Mouse (Mus musculus) left cerebral cortex, adult 9 months (tissue): ENCODE results near the gene Pear1.
A peak's percentile ranks its signal among the peaks of the same experiment; 100 is the strongest.

Source experiments
- DNase-seq, 2 experiments: peaks; one replicate each; pipeline ENCODE4 v3.0.0; 2022; ENCODE audit warnings: low spot score in 2 of 2

Gene Pear1

DNA sequence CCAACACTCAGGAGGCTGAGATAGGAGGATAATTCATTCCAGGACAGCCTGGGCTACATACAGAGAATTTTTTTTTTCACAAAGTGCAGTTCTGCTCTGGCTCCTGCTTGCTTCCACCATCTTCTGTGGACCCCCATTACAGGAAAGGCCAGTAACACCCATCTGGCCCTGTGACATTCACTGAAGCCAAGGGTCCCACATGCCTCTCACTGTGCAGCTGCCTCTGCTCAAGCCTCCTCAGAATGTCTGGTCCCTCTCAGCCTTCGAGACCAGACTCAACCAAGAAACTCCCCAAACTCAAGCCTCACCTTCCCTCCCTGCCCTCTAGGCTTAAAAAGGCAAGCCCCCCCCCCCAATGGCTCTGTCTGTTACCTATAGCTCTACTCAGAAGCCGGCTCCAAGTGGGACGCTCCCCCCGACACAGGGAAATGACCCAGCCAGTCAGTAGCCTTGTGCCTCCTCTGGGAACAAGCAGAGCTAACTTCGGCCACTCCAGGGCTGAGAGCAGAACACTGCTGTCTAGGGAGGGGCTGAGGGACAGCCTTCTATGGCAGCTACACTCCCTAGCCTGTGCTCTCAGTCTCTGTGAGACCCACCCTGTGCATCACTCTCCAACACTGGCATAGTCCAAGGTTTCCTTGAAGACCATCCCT is 58.3 kb downstream of the Pear1 start:
- DNase-seq = no peak

DNA sequence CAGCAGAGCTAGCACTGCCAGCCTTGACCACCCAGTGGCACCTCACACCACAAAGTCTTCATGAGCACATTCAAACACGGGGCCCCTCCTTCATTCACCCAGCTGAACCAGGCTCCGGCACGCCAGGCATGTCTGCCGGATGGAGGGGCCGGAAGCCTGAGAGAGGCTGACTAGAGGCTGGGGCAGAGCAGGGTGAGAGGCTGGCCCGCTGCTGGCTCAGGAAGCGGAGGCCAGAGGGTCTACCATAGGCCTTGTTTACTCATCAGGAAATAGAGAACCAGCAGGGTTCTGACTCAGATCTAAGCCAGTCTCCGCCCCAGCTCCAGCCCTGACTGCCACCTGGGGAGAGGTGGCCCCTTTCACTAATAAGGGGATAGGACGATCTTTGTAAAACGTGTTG is 59.0 kb downstream of the Pear1 start:
- DNase-seq = no peak

DNA sequence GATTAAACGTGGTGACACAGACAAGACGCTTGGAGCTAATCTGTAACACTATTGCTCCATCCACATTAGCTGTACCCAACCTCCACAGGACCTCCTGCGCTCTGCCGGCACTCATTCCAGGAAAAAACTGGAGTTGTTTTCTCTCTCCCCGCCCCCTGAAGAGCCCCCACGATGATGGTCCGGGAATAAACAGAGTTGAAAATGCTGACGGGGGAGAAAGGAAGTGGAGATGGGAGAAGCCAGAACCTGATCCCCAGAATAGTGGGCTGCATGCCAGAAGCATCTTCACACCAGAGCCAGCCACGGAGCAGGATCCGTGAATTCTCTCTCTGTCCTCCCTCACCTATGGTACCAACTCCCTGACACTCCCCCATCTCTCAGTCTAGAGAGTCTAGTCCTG is 59.6 kb downstream of the Pear1 start:
- no peak for DNase-seq

DNA sequence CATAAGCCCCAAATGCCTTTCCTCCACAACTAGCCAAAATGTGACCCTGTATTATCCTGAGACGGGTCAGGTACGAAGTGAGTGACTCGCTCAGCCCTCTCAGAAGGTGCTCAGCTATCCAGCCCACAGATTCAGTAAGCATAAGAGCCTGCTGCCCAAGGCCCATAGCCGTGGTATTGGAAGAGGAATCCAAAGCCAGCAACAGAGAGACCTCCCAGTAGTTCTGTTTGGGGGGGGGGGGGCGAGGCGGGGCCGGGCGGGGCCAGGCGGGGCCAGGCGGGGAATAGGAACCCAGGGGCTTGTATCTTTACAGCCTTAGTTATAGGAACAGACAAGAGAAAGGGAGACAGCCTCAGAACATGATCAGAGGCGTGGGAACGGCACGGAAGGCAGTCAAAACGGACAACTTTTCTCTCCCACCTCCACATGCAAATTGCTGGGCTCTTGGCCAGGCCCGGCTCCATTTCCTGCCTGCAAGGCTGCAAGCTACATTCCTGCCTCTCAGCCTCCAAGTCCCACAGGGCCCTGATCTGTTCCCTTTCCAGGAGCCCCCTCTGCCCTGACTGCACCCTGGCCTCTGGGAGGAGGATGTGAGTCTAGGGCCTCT is 60.3 kb downstream of the Pear1 start:
- DNase-seq = peak; percentile 32 to 85

DNA sequence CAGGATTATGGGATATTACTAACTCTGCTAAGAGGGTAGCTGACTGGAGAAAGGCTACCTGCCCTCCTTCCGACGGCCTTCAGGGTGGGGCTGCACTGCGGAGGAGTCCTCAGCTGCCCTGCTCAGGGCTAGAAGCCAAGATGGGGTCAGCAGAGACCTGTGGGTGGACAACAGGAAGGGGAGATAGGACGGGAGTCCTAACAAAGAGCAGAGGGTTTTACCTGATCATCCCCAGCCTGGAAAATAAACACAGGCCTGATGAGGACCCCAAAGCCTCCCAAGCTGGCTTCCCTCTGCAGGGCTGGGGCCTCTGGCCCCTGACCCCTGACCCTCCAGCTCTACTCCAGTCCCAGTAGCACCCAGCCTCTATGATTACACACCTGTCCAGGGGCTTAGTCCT is 60.9 kb downstream of the Pear1 start:
- DNase-seq = no peak

DNA sequence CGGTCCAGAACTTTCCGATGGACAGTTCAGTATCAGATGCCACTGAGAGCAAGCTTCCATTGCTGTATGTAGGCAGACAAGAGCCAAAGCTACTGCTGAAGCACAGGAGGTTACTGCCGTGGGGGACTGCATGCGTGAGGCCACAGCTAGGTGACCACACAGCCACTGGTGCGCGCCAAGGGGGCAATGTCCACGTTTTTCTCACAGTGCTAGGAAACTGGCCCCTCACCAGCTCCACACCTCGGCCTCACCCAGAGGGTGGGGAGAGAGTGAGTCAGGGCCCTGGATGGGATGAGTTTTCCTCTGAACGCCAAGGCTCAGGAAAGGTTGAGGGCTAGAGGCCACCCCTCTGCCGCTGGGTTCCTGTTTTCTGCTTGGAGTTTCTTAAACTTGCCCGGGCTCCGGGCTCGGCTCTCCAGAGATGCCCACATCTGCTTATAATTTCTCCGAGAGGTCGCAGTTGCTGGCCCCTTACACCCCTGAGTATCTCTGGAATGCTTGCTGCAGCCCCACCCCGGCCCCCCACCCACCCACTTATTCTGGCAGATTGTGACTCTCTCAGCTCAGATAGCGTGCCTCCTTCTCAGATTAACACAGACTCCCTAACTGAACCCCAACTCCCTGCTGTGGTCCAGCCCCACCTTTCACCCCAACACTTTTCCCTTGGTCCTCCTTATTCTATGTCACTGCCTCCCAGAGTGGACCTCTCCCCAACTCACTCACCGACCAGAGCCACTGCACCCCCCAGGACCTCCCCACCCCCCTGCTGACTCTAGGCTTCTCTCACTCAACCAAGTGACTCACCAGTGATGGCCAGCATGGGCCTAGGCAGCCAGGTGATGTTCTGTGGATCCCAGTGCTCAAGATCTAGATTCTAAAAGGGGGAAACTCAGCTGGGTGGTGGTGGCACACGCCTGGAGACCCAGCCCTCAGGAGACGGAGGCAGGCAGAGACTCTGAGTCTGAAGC is 62.4 kb downstream of the Pear1 start:
- no peak for DNase-seq

DNA sequence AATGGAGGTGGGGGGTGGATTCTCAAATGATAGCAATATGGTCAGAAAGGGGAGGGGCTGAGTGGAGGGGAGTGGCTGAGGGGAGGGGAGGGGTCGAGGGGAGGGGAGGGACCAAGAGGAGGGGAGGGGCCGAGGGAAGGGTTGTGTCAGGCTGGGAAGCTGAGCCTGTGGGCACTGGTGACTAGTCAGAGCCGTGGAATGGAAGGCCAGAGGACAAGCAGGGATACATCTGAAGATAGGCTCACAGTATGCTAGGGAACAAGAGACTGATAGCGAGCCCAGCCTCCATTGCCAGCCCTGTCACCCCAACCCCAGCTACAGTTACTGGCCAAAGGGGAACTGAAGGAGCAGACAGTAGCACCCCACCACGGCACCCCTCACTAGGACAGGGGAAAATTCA is 65.5 kb downstream of the Pear1 start:
- no peak for DNase-seq

DNA sequence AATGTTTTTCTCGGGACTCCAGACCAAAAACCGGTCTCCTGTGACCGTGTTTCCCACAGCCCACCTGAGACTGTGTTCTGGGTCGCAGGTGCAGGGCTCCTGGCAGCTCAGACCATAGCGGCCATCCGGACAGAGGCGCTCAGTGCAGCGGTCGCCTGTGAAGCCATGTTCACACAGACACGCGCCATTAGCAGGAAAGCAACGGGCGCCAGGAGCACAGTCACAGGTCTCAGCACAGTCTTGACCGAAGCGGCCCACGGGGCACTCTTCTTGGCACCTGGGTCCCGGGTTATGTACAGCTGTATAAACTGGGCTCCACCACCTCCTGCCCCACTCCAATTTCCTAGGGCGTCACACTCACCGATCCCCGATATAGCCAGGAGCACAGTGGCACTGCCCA is 67.6 kb downstream of the Pear1 start:
- no peak for DNase-seq

DNA sequence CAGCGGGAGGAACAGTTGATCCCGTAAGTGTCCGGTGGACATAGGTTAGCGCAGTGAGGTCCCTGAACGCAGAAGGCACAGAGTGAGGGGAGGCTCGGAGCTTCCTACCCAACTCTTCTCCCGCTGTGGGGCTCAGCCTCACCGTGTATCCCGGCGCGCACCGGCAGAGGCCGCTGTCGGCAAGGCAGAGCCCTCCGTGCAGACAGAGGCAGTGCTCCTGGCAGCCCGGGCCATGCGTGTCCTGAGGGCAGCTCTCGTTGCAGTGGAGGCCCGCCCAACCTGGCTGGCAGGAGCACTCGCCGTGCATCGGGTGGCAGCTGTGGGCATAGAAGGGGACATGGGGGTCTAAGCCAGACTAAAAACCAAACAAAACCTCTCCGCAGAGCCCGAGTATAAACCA is 68.1 kb downstream of the Pear1 start:
- peak in 1 of 2 experiments; percentile 85 for DNase-seq

DNA sequence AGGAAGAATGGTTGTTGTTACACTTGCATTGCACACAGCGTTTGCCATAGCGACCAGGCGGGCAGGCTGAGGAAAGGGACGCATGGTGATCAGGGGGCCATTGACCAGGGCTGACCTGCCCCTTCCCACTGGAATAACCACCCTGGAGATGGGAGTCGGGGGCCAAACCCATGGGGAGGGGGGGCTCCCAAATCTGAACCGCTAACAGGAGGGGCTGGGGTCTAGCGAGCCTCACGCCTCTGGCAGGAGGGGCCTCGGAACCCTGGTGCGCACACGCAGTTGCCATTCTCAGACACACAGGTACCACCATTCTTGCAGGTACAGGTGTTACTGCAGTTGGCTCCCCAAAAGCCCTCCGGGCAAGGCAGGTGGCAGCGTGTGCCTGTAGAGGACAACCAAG is 70.3 kb downstream of the Pear1 start:
- DNase-seq = no peak

DNA sequence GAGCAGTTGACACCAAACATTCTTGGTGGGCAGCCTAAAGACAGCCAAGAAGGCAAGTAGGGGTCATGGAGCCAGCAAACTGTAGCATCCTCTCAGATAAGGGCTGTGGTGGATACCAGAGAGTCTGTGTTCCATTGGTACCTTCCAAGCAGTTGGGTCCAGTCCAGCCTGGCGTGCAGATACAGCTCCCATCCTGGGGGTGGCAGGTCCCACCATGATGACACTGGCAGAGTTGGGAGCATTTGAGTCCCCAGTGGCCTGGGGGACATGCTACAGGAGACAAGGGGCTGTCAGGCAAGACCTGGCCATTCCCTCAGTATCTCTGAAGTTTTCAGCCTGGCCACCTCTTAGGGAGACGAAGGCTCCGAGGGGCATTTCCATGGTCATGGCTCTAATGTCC is 71.5 kb downstream of the Pear1 start:
- DNase-seq = no peak

DNA sequence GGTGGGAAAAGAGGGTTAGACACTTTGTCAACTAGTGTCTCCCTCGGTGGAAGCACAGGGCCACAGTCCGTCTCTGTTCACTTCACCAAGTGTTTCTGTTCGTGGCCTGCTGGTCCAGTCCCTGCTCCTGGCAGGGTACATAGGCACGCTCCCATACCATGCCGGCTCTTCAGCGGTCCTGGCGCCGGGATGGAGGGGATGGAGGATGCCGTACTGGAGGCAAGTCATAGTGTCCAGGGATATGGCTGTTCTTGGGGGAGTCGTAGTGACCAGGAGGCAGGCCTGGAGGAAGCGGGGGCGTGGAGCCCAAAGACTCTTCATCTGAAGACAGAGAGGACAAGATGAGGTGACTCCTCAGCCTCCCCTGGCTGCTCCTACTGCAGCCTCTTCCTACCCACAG is 74.1 kb downstream of the Pear1 start:
- no peak for DNase-seq

DNA sequence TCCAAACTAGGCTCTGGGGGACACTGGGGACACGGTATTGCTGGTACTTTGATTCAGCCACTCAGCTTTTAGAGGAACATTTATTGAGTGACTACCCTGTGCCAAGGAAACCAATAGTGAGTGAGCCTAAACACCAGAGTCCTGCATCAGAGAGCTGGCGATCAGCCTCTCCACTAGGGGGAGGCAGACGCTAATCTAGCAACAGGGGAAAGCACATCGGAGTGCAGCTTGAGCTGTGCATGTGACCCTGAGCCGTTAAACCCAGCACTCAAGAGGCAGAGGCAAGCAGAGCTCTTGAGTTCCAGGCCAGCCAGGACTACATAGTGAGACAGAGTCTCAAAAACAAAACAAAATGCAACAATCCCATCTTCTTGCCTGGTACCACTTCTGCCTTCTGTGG is 75.1 kb downstream of the Pear1 start:
- peak in 1 of 2 experiments; percentile 57 for DNase-seq

DNA sequence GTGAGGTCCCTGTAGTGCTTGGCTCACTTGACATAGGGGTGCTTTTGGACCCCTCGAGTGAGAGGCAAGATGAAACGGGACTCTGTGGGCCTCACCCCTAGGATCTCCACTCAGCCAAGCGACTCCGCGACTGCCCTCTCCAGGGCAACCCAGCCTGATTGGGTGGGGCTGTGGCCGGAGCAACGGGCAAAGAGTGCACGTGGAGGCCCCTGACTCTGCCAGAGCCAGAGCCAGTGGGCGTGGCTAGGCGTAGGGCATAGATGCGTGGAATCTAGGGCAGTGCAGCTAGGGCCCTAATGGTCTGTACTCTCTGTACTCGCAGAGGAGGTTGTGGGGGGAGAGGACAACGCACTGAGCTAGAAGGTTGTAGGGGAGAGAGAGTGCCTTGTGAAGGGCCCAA is 75.7 kb downstream of the Pear1 start, which contains the start of gene Lrrc71:
Lrrc71 (minus strand) TSS at position 195 of the 400 bp plus-strand sequence.
- no peak for DNase-seq

DNA sequence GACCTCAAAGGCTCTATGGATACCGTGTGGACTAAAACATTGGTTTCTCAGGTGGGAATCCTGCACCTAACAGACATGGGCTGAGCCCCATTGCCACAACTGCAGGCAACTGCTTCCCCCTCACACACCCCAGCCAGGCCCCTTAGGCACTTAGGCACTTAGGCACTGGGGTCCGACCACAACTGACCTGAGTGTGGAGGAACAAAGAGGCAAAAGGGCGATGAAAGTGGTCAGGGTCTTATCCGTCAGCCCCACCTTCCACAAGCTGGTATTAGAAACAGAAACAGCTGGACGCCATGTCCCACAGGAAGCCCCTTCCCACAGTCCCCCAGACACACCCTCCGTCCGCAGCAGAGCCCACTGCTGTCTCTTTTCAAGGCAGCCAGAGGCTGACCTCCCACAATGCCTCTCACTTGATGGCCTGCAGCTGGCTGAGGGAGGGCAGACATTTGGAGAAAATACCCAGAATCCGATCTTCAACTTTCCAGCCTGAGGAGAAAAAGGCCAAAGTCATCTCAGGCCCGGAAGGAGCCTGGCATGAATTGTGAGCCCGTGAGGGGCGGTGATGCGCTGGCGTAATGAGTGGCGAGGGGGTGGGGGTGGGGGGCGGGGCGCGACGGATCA is 79.0 kb downstream of the Pear1 start:
- DNase-seq = no peak

DNA sequence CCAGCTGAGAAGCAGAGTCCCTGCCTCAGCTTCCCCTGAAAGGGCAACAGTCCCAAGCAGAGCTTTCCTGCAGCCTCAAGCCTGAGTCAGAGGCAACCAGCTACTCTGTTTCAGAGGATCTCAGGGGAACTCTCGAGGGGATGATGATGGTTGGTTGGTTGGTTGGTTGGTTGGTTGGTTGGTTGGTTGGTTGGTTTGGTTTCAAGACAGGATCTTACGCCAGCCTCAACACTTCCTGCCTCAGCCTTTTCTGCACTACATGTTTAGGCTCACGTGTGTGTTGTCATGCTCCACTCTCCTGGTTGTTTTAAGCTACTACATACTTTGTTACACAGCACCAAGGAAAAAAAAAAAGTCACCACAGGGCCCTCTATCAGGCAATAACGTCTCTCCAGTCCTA is 80.2 kb downstream of the Pear1 start:
- no peak for DNase-seq

DNA sequence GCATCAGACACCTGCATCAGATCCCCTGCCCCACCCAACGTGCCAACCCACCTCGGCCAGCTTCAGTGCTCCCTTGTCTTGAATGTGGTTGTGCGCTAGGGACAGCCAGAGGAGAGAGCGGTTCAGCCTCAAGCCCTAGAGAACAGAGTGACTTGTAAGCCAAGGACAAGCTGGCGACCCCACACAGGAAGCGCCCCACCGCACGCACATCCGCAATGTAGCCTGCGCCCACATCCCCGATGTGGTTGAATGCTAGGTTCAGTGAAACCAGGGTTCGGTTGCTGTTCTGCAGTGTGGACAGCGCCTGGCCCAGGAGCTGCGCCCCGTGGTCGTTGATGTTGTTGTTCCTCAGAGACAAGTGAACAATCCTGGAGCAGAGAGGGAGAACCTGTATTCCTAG is 81.4 kb downstream of the Pear1 start:
- DNase-seq = no peak

DNA sequence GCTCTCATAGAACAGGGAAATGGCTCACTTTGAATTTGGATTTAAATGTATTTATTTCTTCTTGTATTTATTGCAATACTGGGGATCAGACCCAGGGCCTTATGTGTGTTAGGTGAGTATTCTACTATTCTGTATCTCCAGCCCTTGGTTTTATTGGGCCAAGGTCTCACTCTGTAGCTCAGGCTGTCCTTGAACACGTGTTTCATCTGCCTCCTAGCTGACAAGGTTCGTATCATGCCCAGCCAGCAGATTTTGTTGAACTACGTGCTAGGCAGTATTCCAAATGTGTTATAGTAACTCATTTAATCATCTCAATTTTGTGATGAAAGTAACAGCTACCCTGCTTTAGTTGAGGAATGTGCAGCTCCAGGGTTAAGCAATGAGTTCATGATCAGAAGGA is 82.1 kb downstream of the Pear1 start:
- DNase-seq = no peak

DNA sequence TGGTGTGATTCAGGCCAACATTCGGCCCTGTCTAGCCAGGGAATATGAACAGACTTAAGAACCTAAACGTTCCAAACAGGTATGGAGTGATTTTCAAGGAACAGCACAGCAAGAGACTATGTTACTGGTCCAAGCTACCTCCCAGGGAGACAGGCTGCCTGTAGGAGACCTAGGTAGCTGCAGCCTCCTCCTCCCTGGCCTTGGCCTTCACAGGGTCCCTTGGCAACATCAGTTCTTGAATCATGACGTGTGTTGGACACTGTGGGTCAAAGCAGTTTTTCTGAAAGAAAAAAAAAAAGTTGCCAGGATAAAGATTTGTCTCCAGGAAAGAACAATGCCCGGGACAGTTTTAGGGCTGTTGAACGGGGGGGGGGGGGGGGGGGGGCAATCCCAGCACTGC is 85.2 kb downstream of the Pear1 start:
- no peak for DNase-seq

DNA sequence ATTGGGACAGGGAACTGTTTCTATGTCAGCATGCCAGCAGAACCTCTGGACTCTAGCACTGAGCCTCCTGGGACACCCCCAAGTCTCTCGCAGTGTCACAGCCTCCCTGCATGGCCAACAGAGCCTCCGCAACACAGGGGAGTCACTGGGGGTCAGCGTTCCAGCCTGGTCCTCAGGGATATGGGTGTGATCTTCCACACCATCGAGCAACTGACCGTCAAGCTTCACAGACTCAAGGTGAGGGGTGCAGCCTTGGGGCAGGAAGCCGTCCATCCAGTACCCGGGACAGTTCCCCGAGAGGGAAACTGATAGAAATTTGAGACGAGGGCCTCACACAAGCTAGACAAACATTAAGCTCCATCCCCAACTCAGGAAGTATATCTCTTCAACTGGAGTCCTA is 88.8 kb downstream of the Pear1 start:
- no peak for DNase-seq

DNA sequence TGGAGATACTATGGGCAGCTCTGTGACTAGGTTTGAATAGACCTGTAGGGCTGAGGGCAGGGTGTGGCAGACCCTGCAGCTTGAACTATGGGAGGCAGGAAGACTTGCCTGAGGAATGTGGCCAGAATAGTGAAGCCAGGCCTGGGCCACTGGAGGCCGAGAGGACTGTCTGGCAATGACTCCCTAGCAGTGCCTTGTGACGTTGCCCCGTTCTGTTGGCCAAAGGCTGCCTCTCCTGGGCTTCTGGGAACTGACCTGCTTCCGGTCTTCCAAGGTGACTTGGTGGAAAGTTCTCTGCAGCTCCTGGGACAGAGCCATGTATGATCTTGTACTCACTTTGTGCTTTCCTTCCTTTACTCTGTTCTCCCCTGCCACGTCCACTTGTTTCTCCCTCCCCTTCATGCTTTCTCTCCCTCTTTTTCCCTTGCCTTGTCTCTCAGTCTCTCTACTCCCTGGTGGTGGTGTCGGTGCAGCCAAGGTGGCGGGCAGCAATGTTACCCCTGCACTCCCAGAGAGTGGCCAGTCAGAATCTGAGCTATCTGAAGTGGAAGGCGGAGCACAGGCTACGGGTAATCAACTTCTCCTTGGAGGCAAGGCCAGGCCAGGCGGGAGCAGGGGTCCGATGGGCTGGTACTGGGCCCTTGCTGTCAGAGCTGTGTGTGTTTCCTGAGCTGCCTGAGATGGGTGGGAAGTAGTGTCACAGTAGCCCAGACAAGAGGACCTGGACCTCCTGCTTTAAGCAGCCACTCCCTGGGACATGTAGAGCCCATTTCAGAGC is 89.9 kb downstream of the Pear1 start:
- no peak for DNase-seq

DNA sequence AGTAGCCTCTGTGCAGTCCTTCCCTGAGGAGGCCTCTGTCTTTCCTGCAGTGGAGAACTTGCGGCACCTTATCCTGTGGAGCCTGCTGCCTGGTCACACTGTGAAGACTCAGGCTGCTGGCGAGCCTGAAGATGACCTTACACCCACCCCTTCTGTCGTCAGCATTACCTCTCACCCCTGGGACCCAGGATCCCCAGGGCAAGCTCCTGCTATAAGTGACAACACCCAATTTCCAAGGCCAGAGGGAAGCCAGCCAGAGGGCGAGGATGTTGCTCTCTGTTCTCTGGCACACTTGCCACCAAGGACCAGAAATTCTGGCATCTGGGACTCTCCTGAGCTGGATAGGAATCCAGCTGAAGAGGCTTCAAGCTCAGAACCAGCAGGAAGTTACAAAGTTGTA is 91.0 kb downstream of the Pear1 start:
- DNase-seq = no peak
